Mouse (Mus musculus): ENCODE measurements around the gene Hspb7.

Gene Hspb7

GRCm38 (mm10) chr4:141420192-141420829 is at the start of gene Hspb7:
Gene Hspb7 (plus strand): TSS chr4:141420779.
- no peak for DNase-seq (ENCODE audit: low spot score)

GRCm38 (mm10) chr4:141372426-141372825 is 48.2 kb upstream of the Hspb7 start:
- no peak for DNase-seq (ENCODE audit: low spot score)

- DNase-seq (ENCODE audit: low spot score) = no peak
These were observed 40.9 kb upstream of the Hspb7 start for GRCm38 (mm10) chr4:141379674-141380073.

GRCm38 (mm10) chr4:141382406-141382805 is 38.2 kb upstream of the Hspb7 start:
- DNase-seq (ENCODE audit: low spot score) = peak; percentile 61

GRCm38 (mm10) chr4:141385275-141385674 is 35.3 kb upstream of the Hspb7 start:
- DNase-seq (ENCODE audit: low spot score) = peak; percentile 88

GRCm38 (mm10) chr4:141386150-141386549 is 34.4 kb upstream of the Hspb7 start:
- DNase-seq (ENCODE audit: low spot score) = no peak

GRCm38 (mm10) chr4:141387093-141387784 is 33.3 kb upstream of the Hspb7 start:
- DNase-seq (ENCODE audit: low spot score) = peak; percentile 90

- DNase-seq (ENCODE audit: low spot score) = no peak
These were observed 32.6 kb upstream of the Hspb7 start for GRCm38 (mm10) chr4:141387933-141388332.

GRCm38 (mm10) chr4:141389366-141390150 is 31.0 kb upstream of the Hspb7 start:
- DNase-seq (ENCODE audit: low spot score) = no peak

- no peak for DNase-seq (ENCODE audit: low spot score)
These were observed 29.3 kb upstream of the Hspb7 start for GRCm38 (mm10) chr4:141391293-141391692.

- peak; percentile 29 for DNase-seq (ENCODE audit: low spot score)
These were observed 25.8 kb upstream of the Hspb7 start for GRCm38 (mm10) chr4:141394751-141395150.

- DNase-seq (ENCODE audit: low spot score) = no peak
These were observed 22.7 kb upstream of the Hspb7 start for GRCm38 (mm10) chr4:141397861-141398260.

- DNase-seq (ENCODE audit: low spot score) = no peak
These were observed 22.0 kb upstream of the Hspb7 start, which contains the start of gene Clcnka for GRCm38 (mm10) chr4:141398545-141398944. Gene Clcnka (minus strand): TSS chr4:141398724.

GRCm38 (mm10) chr4:141400171-141400570 is 20.4 kb upstream of the Hspb7 start:
- DNase-seq (ENCODE audit: low spot score) = no peak

- DNase-seq (ENCODE audit: low spot score) = peak; percentile 92
These were observed 15.9 kb upstream of the Hspb7 start for GRCm38 (mm10) chr4:141404518-141405313.

- DNase-seq (ENCODE audit: low spot score) = no peak
These were observed 15.3 kb upstream of the Hspb7 start for GRCm38 (mm10) chr4:141405314-141405622.

GRCm38 (mm10) chr4:141406516-141407299 is 13.9 kb upstream of the Hspb7 start:
- peak; percentile 59 for DNase-seq (ENCODE audit: low spot score)

- DNase-seq (ENCODE audit: low spot score) = no peak
These were observed 12.0 kb upstream of the Hspb7 start for GRCm38 (mm10) chr4:141408577-141408976.

- no peak for DNase-seq (ENCODE audit: low spot score)
These were observed 9.1 kb upstream of the Hspb7 start for GRCm38 (mm10) chr4:141411430-141411992.

- no peak for DNase-seq (ENCODE audit: low spot score)
These were observed 4.7 kb upstream of the Hspb7 start, which contains the start of gene Clcnkb for GRCm38 (mm10) chr4:141415924-141416323. Gene Clcnkb (minus strand): TSS chr4:141416014.

Data from embryo, embryonic 10.5 days (tissue).